Mouse (Mus musculus) forebrain, embryonic 12.5 days (tissue): ENCODE data around the gene Clcn2. TPM values are rescaled to one million over a fixed set of nuclear protein-coding genes. Genes with fewer than 3 reads are reported as not detected.

ENCODE experiments used
- ATAC-seq: fragments of 200-750 bp; cut with Nextera tagmentation; 2 replicates; pipeline ENCODE4 v1.8.0; 2017; ENCODE audit warnings: moderate TSS enrichment; ENCODE audit not compliant: low FRiP score
- H3K27ac ChIP-seq: fragments of 300-500 bp; sonication (generic); 2 replicates; pipeline ENCODE4 v1.5.1; 2016; ENCODE audit warnings: mild to moderate bottlenecking
- H3K27me3 ChIP-seq: fragments of 300-500 bp; sonication (generic); 2 replicates; pipeline ENCODE4 v1.6.1; 2016; ENCODE audit warnings: mild to moderate bottlenecking
- H3K36me3 ChIP-seq: fragments of 300-500 bp; sonication (generic); replicated peaks from 2 replicates; pipeline ENCODE4 v1.6.1; 2016; ENCODE audit warnings: mild to moderate bottlenecking
- H3K4me1 ChIP-seq: fragments of 300-500 bp; sonication (generic); 2 replicates; pipeline ENCODE4 v1.6.1; 2016
- H3K4me2 ChIP-seq: fragments of 300-500 bp; sonication (generic); 2 replicates; pipeline ENCODE4 v1.6.1; 2016; ENCODE audit warnings: mild to moderate bottlenecking, moderate library complexity
- H3K4me3 ChIP-seq: fragments of 300-500 bp; sonication (generic); replicated peaks from 2 replicates; pipeline ENCODE4 v1.5.1; 2016; ENCODE audit warnings: mild to moderate bottlenecking
- H3K9ac ChIP-seq: fragments of 300-500 bp; sonication (generic); 2 replicates; pipeline ENCODE4 v1.6.1; 2016; ENCODE audit warnings: mild to moderate bottlenecking
- H3K9me3 ChIP-seq: fragments of 300-500 bp; sonication (generic); 2 replicates; pipeline ENCODE4 v1.6.1; 2016
- WGBS: fragments of 180-500 bp; shearing (Covaris S2); methylation state at CpG from one replicate; pipeline ENCODE4 v1.1.7; 2016; 5-methylcytosine and 5-hydroxymethylcytosine counted together
- polyA plus RNA-seq: library from polyadenylated mRNA; unstranded; fragments of >200 nt; fragmentation: Nextera tagmentation; extraction: Ambion mirVana; gene quantifications from 2 replicates; pipeline ENCODE4 v1.2.1, GENCODE M21; 2016

Gene Clcn2
- polyA plus RNA-seq, 1 experiment from 2014 or later, result 23.5 TPM

DNA sequence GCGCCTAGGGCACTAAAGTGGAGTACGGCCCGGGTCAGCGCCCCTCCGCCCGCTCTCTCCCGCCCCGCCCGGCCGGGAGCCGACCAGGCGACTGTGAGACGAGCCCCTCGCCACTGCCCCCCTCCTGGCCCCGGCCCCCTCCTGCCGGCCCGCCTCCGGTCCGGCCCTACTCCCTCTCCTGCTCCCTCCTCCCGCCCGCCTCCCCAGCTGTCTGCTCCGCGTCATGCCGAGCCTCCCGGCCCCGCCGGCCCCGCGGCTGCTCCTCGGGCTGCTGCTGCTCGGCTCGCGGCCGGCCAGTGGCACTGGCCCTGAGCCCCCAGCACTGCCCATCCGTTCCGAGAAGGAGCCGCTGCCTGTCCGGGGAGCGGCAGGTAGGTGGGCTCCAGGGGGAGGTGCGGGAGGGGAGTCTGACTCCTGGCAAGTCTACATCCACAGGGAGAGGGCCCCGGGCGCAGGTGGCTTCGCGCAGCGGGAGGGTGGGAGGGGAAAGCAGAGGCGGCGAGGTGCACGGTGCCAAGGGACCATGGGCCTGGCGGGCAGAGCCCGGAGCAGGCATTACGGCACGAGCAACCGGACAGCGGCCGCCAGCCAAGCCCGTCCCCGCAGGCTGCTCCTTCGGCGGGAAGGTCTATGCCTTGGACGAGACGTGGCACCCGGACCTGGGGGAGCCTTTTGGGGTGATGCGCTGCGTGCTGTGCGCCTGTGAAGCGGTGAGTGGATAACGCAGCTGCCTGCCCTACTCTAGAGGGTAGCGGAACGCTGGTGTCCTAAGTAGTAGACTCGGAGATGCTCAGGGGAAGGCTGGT, 15.6 kb upstream of the Clcn2 start, which contains the start of gene Chrd:
TSS of gene Chrd (plus strand) at position 203 of the 806 bp plus-strand sequence.
- Histone ChIP-seq H3K4me3 (peak within 1 kb of the TSS; percentile 71), H3K4me1 (peaks cover 24% of the 10 kb centered on the region), H3K4me2 (peak within 1 kb of the TSS; percentile 97), H3K27me3 (peaks cover 56% of the 10 kb centered on the region), H3K9me3 (no peaks in the 10 kb centered on the region), H3K36me3 (no peaks in the 10 kb centered on the region), H3K9ac (peak within 1 kb of the TSS; percentile 88), H3K27ac (peak within 1 kb of the TSS; percentile 59)
- WGBS, result under 1% methylated on average over 68 of the region's 70 CpGs
- ATAC-seq, result peak; percentile 82

DNA sequence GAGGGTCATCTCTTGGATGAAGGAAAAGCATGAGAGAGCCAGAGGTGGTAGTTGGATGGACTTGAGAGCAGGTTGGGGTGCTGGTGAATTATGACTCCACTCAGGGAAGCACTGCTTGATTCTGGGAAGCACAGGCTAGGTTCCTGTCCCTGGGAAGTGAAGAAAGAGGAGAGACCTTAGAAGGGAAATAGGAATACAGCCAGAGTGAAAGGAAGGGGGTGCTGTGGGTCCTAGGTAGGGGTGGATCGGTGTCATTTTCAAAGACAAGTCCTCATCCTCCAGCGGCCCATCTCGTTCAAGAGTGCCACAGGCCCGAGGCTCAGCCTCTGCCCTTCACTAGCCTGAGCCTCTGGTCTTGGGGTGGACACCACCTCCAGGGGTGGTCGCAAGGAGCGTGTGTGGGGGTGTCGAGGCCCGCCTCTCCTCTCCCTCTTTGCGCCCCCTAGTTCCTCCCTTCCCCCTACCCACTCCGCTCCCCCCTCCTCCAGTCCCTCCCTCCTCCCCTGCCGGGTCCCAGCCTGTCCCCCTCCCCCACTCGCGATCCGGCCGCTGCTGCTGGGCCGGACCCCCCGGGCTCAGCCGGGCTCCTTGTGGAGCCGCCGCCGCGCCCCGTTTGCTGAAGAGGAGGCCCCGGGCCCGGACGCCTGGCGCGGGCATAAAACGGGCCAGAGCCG, 14.8 kb upstream of the Clcn2 start:
- Histone ChIP-seq H3K36me3 (no peaks in the 10 kb centered on the region), H3K9me3 (no peaks in the 10 kb centered on the region), H3K9ac (peak overlapping the region; percentile 88), H3K4me1 (peaks cover 24% of the 10 kb centered on the region), H3K4me3 (peak overlapping the region; percentile 71), H3K27ac (peak overlapping the region; percentile 59), H3K4me2 (peak overlapping the region; percentile 97), H3K27me3 (peaks cover 56% of the 10 kb centered on the region)
- ATAC-seq, result peak; percentile 64
- 1% methylated on average over 26 of the region's 30 CpGs for WGBS

GRCm38 (mm10) chr16:20731688-20732087, 14.1 kb upstream of the Clcn2 start:
- Histone ChIP-seq H3K4me3 (no peak overlapping the region), H3K4me1 (peaks cover 24% of the 10 kb centered on the region), H3K9me3 (no peaks in the 10 kb centered on the region), H3K27ac (no peak overlapping the region), H3K27me3 (peaks cover 54% of the 10 kb centered on the region), H3K9ac (no peak overlapping the region), H3K36me3 (no peaks in the 10 kb centered on the region), H3K4me2 (no peak overlapping the region)
- 58% methylated on average over 5 of the region's 5 CpGs for WGBS
- ATAC-seq, result no peak

DNA sequence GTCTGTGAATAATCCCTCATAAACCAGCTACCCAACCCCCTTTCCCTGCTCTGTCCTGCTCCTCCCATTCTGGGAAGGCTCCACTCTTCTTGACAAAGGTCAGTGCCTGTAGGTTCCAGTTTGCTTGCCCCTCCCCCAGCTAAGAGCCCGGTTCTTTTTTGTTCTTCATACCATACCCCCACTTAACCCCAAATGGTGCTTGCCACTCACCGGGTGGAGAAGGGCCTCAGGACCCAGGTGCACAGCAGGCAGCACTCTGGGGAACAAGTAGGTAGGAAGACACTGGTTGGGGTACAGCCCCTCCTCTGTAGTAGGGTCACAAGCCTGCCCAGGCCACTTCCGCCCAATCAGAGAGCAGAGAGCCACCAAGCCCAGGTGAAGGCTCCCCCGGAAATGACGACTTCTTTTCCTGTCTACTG, 12.8 kb upstream of the Clcn2 start:
- Histone ChIP-seq H3K4me2 (no peak overlapping the region), H3K9ac (no peak overlapping the region), H3K9me3 (no peaks in the 10 kb centered on the region), H3K27ac (no peak overlapping the region), H3K27me3 (peaks cover 40% of the 10 kb centered on the region), H3K36me3 (no peaks in the 10 kb centered on the region), H3K4me3 (no peak overlapping the region), H3K4me1 (peaks cover 24% of the 10 kb centered on the region)
- ATAC-seq, result no peak
- WGBS, result 38% methylated on average over 5 of the region's 5 CpGs

DNA sequence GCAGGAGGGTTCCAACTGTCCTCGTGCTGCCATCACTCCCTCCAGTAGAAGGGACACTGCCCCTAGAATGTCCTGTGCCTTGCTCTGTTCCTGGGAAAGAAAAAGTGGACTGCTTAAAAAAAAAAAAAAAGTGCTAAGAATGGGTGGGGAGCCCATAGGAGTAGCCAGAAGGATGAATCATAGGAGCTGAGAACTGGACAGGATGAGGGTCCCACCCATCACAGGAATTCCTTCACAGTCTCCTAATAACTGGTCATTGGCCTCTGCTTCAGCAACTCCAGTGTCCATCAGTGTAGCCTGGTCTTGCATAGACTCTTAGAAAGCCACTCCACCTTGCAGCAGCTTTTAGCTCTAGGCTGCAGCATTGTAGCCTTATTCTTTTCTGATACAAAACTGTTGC, 8.8 kb upstream of the Clcn2 start:
- Histone ChIP-seq H3K36me3 (peaks cover 15% of the 10 kb centered on the region), H3K9me3 (no peaks in the 10 kb centered on the region), H3K4me1 (no peaks in the 10 kb centered on the region), H3K27me3 (peaks cover 14% of the 10 kb centered on the region), H3K4me2 (no peak overlapping the region), H3K4me3 (no peak overlapping the region), H3K9ac (no peak overlapping the region), H3K27ac (no peak overlapping the region)
- ATAC-seq, result no peak
- WGBS, result 68% methylated on average over 1 of the region's 1 CpGs

- WGBS, result 83% methylated on average over 4 of the region's 4 CpGs
- H3K4me1 ChIP-seq, result no peaks in the 10 kb centered on the region
- H3K27ac ChIP-seq, result no peak overlapping the region
- H3K9me3 ChIP-seq, result no peaks in the 10 kb centered on the region
- H3K9ac ChIP-seq, result no peak overlapping the region
- peaks cover 19% of the 10 kb centered on the region for H3K36me3 ChIP-seq
- no peak overlapping the region for H3K4me2 ChIP-seq
- no peak overlapping the region for H3K4me3 ChIP-seq
- ATAC-seq, result no peak
- peaks cover 14% of the 10 kb centered on the region for H3K27me3 ChIP-seq
Observed at GRCm38 (mm10) chr16:20725750-20726149, 8.2 kb upstream of the Clcn2 start.

- no peak for ATAC-seq
- WGBS, result 87% methylated on average over 7 of the region's 7 CpGs
- H3K36me3 ChIP-seq, result peaks cover 23% of the 10 kb centered on the region
- H3K27ac ChIP-seq, result no peak overlapping the region
- H3K9ac ChIP-seq, result no peak overlapping the region
- H3K9me3 ChIP-seq, result no peaks in the 10 kb centered on the region
- no peak overlapping the region for H3K4me2 ChIP-seq
- H3K4me1 ChIP-seq, result no peaks in the 10 kb centered on the region
- peaks cover 11% of the 10 kb centered on the region for H3K27me3 ChIP-seq
- H3K4me3 ChIP-seq, result no peak overlapping the region
Observed at GRCm38 (mm10) chr16:20725321-20725720, 7.8 kb upstream of the Clcn2 start.

GRCm38 (mm10) chr16:20724338-20724748, 6.8 kb upstream of the Clcn2 start:
- Histone ChIP-seq H3K4me2 (no peak overlapping the region), H3K36me3 (peaks cover 25% of the 10 kb centered on the region), H3K4me3 (no peak overlapping the region), H3K9ac (no peak overlapping the region), H3K27ac (no peak overlapping the region), H3K9me3 (no peaks in the 10 kb centered on the region), H3K4me1 (no peaks in the 10 kb centered on the region), H3K27me3 (peaks cover 8% of the 10 kb centered on the region; the same call in 1 of the 2 replicates)
- 33% methylated on average over 5 of the region's 5 CpGs for WGBS
- peak; percentile 71 for ATAC-seq

DNA sequence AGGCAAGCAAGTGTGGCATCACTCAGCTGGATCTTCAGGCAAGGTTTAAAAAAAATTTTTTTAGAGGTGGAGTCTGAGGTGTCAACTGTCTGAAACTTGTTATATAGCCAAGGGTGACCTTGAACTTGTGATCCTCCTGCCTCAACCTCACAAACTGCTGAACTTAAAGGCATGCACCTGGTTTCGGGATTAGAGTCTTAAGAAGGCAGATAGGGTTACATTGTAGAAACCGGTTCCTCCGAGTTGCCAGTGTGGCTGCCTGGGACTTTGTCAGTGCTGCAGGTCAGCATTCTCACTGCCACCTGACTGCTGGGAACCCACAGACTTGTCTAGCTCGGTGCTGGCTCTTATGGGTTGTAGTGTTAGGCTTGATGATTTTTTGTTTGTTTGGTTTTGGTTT, 5.7 kb upstream of the Clcn2 start:
- Histone ChIP-seq H3K27ac (no peak overlapping the region), H3K9me3 (no peaks in the 10 kb centered on the region), H3K9ac (no peak overlapping the region), H3K36me3 (peaks cover 25% of the 10 kb centered on the region), H3K4me1 (peaks cover 7% of the 10 kb centered on the region), H3K27me3 (0 out of 2 replicates have a peak, but pooled peaks cover under 1% of the 10 kb centered on the region), H3K4me3 (no peak overlapping the region), H3K4me2 (no peak overlapping the region)
- no peak for ATAC-seq
- WGBS, result 63% methylated on average over 4 of the region's 4 CpGs

DNA sequence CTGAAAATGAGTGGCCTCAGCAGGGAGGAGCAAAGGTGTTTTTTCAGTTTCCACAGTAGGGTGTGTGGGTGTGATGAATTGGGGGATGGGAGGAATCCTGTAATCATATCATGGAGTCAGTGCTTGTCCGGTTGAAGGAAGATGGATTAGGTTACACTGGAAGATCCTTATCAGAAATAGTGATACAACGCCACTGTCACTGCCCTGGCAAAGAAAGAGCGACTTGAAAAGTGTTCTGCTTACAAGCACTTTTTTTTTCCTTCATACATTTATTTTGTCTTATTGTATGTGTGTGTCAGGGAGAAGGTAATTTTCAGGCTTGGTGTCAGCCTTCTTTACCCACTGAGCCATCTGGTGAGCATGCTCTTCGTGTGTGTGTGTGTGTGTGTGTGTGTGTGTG, 5.2 kb upstream of the Clcn2 start:
- H3K36me3 ChIP-seq, result peaks cover 25% of the 10 kb centered on the region
- H3K9me3 ChIP-seq, result no peaks in the 10 kb centered on the region
- WGBS, result 88% methylated on average over 4 of the region's 4 CpGs
- no peak overlapping the region for H3K27ac ChIP-seq
- ATAC-seq, result no peak
- H3K4me1 ChIP-seq, result peaks cover 10% of the 10 kb centered on the region
- H3K27me3 ChIP-seq, result no peaks in the 10 kb centered on the region
- no peak overlapping the region for H3K4me3 ChIP-seq
- no peak overlapping the region for H3K4me2 ChIP-seq
- H3K9ac ChIP-seq, result no peak overlapping the region

- WGBS, result 89% methylated on average over 10 of the region's 10 CpGs
- Histone ChIP-seq H3K36me3 (peaks cover 25% of the 10 kb centered on the region), H3K4me2 (no peak overlapping the region), H3K4me3 (no peak overlapping the region), H3K9ac (no peak overlapping the region), H3K4me1 (peaks cover 14% of the 10 kb centered on the region), H3K9me3 (no peaks in the 10 kb centered on the region), H3K27me3 (no peaks in the 10 kb centered on the region), H3K27ac (no peak overlapping the region)
- ATAC-seq, result no peak
Observed at GRCm38 (mm10) chr16:20721808-20722207, 4.3 kb upstream of the Clcn2 start.

- Histone ChIP-seq H3K27me3 (no peaks in the 10 kb centered on the region), H3K36me3 (peaks cover 25% of the 10 kb centered on the region), H3K9ac (peak overlapping the region; percentile 75), H3K4me1 (peaks cover 43% of the 10 kb centered on the region), H3K27ac (peak overlapping the region; percentile 92), H3K9me3 (no peaks in the 10 kb centered on the region), H3K4me2 (peak overlapping the region; percentile 86), H3K4me3 (peak overlapping the region; percentile 65)
- ATAC-seq, result no peak
- WGBS, result 3% methylated on average over 18 of the region's 18 CpGs
Observed at GRCm38 (mm10) chr16:20717978-20718670, 578 bp upstream of the Clcn2 start.
